Mouse (Mus musculus) thymus, postnatal 36 days (tissue): ENCODE data around the gene Ptprn2.
A peak's percentile ranks its signal among the peaks of the same experiment; 100 is the strongest.

Source experiments
- DNase-seq, 2 experiments: peaks; one replicate each; pipeline ENCODE4 v3.0.0; 2022; ENCODE audit warnings: mixed read lengths in 2 of 2

Gene Ptprn2

DNA sequence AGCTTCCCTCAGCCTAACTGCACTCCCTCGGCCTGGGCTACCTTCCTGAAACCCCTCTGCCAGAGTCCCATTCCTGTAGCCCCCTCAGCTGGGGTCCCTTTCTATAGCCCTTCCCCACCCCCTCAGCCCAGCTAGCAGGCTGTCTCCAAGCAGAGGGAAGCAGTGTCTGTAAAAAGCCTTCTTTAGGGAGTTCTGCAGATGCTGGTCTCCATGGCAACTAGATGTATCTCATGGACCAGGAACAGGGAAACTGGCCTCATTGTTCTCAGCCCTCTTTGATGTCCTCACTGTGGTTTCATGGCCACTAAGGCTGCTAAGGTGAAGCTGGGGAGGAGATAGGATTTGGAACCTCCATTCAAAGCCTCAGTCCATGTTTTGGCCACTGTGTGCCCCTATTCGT is 423.1 kb downstream of the Ptprn2 start:
- DNase-seq = no peak

DNA sequence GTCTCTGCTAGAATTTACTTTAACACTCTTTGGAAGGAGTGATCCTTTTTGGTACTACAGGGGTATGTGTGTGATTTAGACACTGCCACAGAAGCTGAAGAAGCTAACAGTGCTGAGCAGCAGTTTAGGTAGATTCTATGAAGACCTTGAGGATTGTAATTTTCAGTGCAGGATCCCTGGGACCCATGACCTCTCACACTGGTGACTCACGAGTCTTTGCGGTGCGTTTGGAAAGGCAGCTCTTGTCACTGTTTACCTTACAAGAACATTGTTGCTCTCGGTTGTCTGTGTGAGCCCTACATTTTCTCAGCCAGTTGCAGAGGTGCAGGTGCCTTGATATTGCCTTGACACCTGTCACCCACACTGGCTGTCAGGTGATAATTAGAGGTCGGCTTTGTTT is 431.3 kb downstream of the Ptprn2 start:
- DNase-seq = no peak

DNA sequence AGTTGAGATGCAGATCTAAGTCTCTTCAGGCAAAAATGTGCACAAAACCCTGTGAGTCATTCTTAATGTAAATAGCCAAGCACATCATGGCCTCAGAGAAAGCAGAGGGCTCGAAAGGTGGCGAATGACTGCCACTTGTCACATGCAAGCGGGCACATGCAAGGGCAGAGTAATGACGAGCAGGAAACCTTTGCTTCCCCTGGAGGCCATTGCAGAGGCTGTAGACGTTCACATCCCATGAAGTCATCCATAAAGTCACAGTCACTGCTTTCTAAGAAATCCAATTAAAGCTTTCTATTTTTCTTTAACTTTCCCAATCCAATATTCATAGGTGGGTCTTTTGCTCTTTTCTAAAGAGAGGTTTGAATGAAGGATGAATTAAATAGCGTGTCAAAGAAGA is 433.7 kb downstream of the Ptprn2 start:
- no peak for DNase-seq

DNA sequence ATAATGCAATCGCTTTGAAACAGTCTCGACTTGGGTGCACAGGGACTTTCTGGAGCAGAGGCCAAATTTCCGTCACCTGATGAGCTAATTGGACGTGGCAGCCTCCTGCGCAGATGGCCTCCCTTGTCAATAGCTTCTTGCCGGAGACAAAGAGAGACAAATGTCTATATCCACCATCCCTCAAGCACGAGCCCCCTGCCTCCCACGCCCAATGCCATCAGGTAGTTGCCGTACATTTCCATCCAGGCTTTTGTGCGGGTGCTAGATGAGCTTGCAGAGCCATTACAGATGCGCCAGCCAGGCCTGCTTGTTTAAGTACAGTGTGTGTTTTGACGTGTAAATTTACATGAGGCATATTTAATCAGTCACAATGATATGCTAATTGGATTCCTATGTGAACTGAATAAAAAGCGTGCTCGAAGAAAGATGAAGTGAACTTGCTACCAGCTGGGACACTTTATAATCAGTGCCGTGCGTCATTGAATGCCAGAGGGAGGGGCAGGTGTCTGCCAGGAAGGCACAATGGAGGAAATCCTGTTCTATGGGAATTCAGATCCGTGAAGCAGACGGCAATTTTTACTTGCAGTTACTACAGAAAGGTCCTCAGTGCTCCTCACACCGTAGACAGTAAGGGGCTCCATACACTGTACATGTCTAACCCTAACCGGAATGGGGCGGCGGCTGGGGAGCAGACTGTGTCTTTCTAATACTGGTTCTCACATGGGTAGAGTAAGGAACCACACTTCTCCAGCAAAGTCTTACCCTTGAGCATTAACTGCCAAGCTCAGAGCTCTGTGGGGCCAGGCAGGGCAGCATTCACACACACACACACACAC is 434.4 kb downstream of the Ptprn2 start:
- DNase-seq = no peak

DNA sequence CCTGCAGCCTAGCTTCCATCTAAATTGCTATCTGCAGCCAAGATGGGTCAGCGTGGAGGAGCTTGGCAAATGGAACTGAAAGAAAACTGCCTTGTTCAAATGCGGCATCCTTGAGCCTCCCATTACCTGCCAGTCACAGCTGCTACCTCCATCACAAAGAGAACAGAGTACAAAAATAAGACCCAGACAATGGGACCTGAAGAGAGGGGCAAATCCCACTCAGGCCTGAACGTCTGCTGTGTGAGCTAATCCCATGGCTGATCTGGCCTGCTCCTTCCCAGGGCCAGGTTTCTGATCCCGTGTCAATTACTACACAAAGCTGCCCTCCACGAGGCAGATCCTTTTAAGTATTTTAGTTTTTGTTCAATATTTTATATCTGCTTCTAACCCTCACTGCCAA is 441.6 kb downstream of the Ptprn2 start:
- DNase-seq = no peak

DNA sequence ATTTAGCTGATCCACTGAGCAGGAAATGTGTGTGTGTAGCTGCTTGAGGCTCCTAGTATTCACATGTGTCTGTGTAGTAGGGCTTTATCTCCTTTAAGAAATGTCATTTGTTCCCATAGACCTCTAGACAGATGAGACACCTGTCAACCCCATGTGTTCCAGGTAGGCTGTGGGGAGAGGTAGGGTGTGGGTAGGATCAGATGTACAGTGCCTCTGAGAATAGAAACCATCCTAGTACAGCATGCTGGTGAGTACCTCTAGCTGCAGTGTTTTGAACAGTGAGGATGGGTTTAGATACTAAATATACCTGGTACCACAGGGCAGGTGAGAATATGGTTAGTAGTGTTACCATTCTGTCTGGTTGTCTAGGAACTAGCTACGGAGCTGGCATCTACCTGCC is 442.0 kb downstream of the Ptprn2 start:
- no peak for DNase-seq

DNA sequence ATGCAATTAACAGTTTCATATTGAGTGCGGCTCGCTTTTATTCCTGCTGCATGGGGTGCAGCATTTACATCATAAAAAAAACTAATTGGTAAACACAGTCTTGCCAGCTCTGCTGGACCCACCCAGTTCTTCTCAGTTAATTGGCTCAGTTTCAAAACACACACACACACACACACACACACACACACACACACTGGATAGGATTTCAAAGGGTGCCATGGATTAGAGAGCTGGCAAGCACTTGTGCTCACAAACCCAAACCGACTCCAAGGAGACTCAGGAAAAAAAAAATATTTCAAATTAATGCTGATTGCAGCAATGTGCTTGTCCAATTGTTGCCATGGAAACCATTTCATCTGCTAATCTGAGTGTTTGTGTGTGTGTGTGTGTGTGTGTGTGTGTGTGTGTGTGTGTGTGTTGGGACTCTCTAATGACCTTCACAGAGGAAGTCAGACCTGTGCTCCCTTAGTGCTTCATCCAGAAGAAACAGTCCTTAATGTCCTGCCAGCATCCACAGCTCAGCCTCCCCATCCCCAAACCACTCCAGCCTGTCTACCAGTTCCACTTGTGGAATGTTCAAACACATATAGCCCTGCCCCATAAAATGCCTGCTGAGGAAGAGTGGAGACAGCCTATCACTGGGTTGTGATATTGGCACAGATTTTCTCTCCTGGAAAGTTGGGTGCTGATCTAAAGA is 452.8 kb downstream of the Ptprn2 start:
- no peak for DNase-seq

DNA sequence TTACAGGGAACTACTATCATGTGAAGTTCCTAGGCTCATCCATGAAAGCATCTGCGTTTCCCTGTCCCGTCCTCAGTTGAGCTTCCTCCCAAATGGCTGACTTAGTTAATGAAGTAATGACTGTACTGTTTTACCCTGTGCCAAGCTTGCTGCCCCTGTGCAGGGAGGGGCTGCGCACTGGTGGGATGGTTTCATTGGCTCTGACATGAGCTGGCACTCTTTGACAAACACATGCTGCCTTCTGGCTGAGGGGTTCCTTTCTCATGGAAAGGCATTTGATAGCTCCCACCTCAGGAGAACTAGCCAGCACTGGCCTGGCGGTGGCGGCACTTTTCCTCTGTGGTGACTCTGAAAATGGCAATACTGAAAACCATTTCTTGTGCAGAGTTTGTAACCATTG is 458.4 kb downstream of the Ptprn2 start:
- DNase-seq = no peak

DNA sequence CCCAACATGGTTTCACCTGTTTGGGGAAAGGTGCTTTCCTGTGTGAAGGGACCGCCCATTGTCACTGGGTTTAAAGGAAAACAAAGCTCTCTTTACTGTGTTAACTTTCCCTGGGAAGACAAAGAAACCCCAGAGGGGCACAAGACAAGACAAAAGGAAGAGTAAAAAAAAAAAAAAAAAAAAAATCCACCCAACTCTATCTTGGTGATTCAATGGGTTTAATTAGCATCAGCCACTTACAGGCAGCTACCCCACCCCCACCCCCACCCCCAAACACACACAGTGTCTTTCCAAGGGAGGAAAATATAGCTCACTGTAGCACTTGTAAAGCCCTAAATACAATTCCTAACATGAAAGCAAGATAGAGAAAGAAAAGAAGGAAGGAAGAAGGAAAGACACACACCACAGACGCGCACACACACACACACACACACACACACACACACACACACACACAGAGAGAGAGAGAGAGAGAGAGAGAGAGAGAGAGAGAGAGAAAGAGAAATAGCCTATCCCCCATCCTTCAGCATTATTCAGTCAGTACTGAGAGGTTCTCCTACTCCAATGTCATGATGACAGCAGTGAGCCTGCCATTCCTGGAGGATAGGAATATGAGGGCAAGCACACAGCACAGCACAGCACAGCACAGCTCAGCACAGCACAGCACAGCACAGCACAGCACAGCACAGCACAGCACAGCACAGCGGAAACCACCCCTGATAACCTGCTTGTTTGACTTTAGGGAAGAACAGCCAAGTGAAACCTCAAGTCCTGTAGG is 462.8 kb downstream of the Ptprn2 start:
- no peak for DNase-seq

DNA sequence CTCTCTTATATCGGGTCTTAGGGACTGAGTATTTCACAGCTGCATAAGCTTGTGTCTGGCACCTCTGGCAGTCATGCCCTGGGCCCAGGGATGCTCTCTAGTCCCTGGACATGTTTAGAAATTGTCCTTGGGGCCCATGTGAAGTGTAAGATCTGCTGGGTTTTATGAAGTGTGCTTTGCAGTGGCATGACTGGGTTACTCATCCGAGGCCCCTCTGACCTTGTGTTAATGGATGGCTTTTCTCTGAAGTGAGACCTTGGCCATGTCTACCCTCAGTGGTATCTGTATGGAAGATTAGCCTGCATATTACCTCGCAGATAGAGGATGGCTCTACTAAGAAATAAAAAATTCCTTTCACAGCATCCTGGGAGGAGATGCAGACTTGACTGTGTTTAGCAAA is 464.2 kb downstream of the Ptprn2 start:
- no peak for DNase-seq

DNA sequence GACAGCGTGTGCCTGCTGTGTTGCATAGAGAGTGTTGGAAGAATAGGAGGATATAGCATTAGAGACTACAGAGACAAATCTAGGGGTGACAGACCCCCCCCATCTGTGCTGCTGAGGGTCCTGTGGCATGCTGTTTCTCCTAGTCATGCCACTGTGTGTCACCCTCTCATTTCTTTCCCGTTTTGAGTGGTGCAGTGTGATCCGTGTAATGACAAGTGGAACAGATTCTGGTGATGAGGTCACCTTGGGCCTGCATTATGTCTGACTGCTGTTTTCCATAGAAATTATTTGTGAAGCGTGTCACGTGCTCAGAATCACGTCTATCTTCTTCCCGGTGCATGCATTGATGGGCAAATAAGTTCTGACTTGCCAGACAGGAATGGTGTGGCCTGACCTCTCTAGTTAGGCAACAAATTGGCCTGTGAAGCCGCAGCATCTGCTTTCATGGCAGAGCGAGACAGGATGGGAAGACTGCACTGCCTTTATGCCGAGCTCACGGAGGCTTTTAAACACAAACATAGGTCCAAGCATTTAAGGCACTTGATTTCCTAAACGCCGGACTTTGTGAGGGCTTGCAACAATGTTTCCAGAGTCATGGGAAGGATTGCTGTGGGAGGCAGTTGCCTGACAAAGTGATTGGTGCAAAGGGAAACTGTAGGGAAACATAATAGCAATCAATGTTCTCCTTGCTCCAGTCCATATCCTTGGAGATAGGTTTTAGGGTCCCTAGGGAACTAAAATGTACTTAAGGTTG is 467.1 kb downstream of the Ptprn2 start:
- no peak for DNase-seq

DNA sequence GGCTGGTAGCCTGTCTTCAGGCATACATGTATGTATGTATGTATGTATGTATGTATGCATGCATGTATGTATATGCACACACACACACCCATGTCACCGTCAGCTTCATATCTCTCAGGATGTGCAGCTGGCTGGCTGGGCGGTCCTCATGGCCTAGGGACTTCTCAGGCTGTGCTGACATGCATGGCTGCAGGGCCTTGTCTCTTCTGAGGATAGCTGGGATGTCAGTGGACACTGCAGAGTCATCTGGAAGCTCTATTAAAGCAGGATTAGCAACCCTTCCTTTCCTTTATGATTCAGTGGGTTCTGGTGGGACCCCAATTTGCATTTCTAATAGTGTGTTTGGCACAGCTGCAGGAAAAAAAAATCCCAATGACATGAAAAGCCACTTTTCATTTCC is 473.6 kb downstream of the Ptprn2 start:
- no peak for DNase-seq

DNA sequence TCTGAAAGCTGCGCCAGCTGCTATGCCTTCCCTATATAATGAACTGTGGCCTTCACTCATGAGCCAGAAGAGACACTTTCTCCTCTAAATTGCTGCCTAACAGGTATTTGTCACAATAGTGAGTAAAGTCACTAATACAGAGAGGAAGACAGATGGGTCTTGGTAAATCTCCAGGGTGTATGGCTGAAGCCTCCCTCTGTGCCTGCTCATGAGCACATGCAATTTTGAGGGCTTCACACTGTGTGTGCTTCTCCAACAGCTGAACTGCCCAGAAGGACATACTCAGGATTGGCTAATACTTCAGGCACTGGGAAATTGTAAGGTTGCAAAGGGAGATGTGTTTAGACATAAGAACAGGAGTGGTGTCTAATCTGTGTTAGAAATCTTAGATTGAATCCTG is 478.4 kb downstream of the Ptprn2 start:
- no peak for DNase-seq

DNA sequence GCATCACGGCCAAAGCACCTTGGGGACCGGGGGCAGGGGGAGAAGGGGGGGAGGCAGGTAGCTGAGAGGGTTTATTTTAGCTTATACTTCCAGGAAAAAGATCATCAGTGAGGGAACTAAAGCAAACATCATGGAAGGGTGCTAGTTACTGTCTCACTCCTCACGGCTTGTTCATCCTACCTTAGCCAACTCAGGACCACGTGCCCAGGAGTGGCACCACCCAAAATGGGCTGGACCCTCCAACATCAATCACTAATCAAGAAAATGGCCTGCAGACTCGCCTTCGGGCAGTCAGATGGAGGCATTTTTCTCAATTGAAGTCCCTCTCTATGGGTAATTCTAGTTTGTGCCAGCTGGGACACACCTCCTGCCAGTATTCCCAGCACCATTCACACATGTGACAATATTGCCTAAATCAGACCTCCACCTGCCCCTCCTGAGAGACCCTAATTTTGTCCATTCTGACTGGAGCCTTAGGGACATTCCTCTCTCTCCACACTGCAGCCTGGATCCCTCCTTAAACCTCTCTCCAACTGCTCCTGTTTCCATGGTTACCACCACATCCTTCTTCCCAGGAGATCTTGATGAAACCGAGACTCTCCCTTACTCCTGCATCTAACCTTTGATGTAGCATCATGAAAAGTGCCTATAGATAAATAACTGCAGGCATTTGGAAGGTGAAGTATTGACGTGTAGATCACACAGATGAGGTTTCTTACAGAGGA is 482.9 kb downstream of the Ptprn2 start:
- no peak for DNase-seq

DNA sequence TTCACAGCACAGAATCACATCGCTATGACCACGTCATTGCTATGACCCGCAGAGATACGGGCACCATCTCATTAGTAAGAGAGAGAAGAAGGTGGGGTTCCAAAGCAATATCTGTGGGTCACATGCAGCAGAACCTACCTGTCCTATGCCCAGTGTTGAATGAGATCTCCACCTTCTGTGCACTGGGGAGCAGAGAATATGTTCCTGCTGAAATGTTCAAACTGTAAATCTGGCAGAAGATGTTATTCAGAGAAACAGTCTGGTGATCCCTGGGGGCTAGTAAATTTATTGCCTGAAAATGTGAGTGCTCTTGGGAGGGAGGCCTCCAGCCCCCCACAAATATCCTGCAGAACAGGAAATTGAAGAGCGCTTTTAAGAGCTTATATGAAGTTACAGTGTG is 490.0 kb downstream of the Ptprn2 start:
- no peak for DNase-seq

DNA sequence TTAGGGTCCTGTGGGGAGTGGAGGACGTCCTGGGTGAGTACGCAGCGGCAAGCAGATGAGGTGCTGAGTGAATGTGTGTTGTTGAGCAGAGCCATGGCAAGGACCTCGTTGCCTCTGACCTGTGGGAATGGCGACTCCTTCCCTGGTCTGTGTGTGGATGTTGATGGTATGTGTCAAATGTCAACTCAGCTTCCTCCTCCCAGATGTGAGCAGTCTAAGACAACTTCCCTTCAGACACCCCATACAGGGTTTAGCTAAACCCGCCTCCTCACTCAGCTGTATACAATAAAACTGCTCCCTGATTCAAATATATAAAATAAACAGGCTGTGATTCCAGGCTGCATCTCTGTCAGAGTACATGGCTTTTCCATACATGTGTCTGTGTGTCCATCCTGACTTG is 491.5 kb downstream of the Ptprn2 start:
- DNase-seq = no peak

DNA sequence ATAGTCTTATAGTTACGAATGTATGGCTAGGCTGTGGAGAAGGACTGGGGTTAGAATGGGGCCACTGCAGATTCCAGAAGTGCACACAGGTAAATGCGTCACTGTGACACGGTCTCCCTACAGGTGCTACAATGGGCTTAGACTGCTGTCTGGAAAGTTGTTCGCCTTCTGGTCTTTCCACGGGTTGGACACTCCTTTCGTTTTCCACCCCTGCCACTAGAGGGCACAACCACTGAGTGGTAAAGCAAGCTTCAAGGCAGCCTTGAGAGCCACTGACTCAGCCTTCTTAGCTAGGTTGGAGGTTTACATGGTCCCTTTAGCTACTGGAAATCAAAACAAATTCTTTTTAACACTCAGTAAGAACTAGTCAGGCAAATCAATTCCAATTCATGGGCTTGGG is 492.7 kb downstream of the Ptprn2 start:
- peak in 1 of 2 experiments; percentile 7 for DNase-seq

DNA sequence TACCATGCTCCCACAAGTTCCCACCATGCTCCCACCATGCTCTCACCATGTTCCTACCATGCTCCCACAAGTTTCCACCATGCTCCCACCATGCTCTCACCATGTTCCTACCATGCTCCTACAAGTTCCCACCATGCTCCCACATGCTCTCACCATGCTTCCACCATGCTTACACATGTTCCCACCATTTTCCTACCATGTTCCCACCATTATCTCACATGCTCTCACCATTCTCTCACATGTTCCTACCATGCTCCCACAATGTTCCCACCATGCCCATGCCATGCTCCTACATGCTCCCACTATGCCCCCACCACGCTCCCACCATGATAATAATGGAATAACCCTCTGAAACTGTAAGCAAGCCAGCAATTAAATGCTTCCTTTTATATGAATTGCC is 495.8 kb downstream of the Ptprn2 start:
- DNase-seq = no peak

DNA sequence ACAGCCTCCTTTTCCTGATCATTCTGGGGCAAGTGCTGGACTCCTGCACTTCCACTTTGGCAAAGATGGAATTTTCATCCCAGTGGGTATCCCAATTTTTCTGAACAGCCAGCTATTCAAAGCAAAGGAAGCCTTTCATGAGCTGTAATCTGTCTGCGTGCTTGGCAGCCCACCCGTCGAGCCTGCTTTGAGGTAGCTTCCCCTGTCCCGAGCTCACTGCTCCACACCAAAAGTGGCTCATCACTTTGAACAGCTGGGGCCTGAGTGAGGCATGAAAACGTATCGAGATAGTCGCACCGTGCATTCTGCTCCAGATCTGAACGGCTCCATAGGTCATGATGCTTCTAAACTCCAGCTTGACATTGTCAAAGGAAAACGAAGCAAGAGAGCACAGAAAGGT is 503.6 kb downstream of the Ptprn2 start:
- DNase-seq = no peak

DNA sequence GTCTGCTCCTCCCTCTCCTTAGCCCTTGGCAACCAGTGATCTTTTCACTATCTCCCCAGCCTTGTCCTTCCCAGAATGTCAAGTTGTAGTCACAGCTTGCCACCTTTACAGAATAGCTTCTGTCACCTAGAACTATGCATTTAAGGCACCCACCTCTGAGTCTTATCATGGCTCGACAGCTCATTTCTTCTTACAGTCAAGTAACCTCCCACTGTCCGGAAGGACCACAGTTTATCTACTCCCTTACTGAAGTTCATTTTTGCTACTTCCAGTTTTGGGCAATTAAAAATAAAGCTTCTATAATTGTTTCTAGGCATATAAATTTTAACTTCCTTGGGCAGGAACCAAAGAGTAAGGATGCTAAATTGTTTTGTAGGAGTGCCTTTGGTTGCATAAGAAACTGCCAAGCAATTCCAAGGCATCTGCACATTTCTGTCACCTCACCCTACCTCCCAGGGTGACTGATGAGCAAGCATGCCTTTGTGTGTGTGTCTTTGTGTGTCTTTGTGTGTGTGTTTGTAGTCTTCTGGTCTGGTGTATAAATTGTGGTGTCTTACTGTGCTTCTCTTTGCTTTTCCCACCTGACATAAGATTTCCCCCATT is 516.1 kb downstream of the Ptprn2 start:
- DNase-seq = no peak

DNA sequence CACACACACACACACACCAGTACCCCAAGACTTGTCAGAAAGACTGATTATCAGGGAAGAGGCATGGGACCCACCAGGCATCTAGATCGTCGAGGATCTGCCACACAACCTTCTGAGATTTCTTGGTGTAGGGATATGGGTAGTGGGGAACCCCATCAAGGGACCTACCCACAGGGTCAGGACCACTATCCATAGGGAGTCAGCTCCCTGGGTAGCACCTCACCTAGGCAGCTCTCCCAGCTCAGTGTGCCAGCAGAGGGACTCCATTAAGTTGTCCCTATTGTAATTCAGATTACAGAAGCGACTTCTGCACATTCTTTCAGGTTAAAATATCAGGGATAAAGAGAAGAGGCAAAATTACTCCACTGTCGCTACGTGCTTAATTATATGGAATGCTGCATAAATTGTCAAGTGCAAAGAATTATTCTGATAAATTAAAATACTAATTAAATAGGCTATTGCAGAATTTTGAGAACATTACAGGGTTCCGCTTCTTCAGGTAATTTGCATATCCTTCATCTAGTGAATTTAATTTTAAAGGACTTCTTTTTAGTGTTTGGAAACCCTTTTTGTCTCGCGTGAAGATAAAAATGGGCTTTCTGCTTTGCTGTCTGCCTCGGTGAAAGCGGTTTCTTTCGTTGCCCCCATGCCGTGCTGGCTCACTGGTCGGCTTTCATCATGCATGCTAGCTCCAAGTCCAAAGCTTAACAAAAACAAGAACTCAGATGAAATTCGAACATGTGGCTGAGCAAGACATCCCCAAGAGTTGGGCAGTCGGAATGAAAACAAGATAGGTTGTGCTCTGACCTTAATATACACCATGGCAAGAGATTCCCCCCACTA is 531.5 kb downstream of the Ptprn2 start:
- no peak for DNase-seq
